Mouse (Mus musculus) neural tube, embryonic 10.5 days (tissue): ENCODE data around the gene Ascc3.

Experiments used
- DNase-seq: peaks from one replicate; pipeline ENCODE4 v3.0.0-alpha.2; 2017; ENCODE audit warnings: low spot score; ENCODE audit errors: extremely low spot score

The Ascc3 gene

GRCm38 (mm10) chr10:50592355-50593293, at the start of gene Ascc3:
Gene Ascc3, plus strand, starts transcription at chr10:50592669.
- DNase-seq, result peak; percentile 93

GRCm38 (mm10) chr10:50584721-50585120, 7.7 kb upstream of the Ascc3 start:
- DNase-seq, result no peak

- no peak for DNase-seq
These were observed 5.9 kb upstream of the Ascc3 start for GRCm38 (mm10) chr10:50586556-50586955.

- DNase-seq, result no peak
These were observed 902 bp downstream of the Ascc3 start for GRCm38 (mm10) chr10:50593371-50593770.

- DNase-seq, result no peak
These were observed 2.9 kb downstream of the Ascc3 start for GRCm38 (mm10) chr10:50595340-50595739.

- DNase-seq, result no peak
These were observed 12.4 kb downstream of the Ascc3 start for GRCm38 (mm10) chr10:50604919-50605318.

- no peak for DNase-seq
These were observed 21.4 kb downstream of the Ascc3 start for GRCm38 (mm10) chr10:50613840-50614239.

GRCm38 (mm10) chr10:50625874-50626273, 33.4 kb downstream of the Ascc3 start:
- DNase-seq, result no peak

- DNase-seq, result no peak
These were observed 47.1 kb downstream of the Ascc3 start for GRCm38 (mm10) chr10:50639607-50640006.

- DNase-seq, result no peak
These were observed 58.1 kb downstream of the Ascc3 start for GRCm38 (mm10) chr10:50650612-50651011.

- no peak for DNase-seq
These were observed 61.1 kb downstream of the Ascc3 start for GRCm38 (mm10) chr10:50653551-50653950.

- DNase-seq, result no peak
These were observed 64.9 kb downstream of the Ascc3 start for GRCm38 (mm10) chr10:50657352-50657751.

- DNase-seq, result no peak
These were observed 79.0 kb downstream of the Ascc3 start for GRCm38 (mm10) chr10:50671517-50671916.

- DNase-seq, result no peak
These were observed 97.9 kb downstream of the Ascc3 start for GRCm38 (mm10) chr10:50690324-50690723.

- DNase-seq, result no peak
These were observed 106.5 kb downstream of the Ascc3 start for GRCm38 (mm10) chr10:50698836-50699433.

- no peak for DNase-seq
These were observed 109.3 kb downstream of the Ascc3 start for GRCm38 (mm10) chr10:50701736-50702135.

GRCm38 (mm10) chr10:50702361-50702760, 109.9 kb downstream of the Ascc3 start:
- no peak for DNase-seq

- DNase-seq, result peak; percentile 15
These were observed 111.7 kb downstream of the Ascc3 start for GRCm38 (mm10) chr10:50704202-50704601.

GRCm38 (mm10) chr10:50704898-50705297, 112.4 kb downstream of the Ascc3 start:
- DNase-seq, result no peak

- no peak for DNase-seq
These were observed 118.8 kb downstream of the Ascc3 start for GRCm38 (mm10) chr10:50711286-50711685.

- DNase-seq, result no peak
These were observed 119.3 kb downstream of the Ascc3 start for GRCm38 (mm10) chr10:50711765-50712164.

- no peak for DNase-seq
These were observed 141.0 kb downstream of the Ascc3 start for GRCm38 (mm10) chr10:50733459-50733858.

GRCm38 (mm10) chr10:50762069-50762468, 169.6 kb downstream of the Ascc3 start:
- no peak for DNase-seq
